Mouse (Mus musculus) CH12.LX (cell line): ENCODE results near the gene Dnajc4.

ENCODE experiments used
- CHD2 ChIP-seq: IDR thresholded peaks from 2 replicates; pipeline ENCODE4 v1.6.1; 2011; ENCODE audit warnings: low read length, improper control_type of control experiment
- CTCF ChIP-seq, 2 experiments: IDR thresholded peaks in 1 of 2; conservative IDR thresholded peaks in 1 of 2; 2 replicates each; pipeline ENCODE4 v1.5.1; 2011 to 2012; ENCODE audit warnings: low read depth in 2 of 2, low read length in 2 of 2, improper control_type of control experiment in 1 of 2, inconsistent platforms in 1 of 2, mild to moderate bottlenecking in 1 of 2, moderate library complexity in 1 of 2
- E2F4 ChIP-seq: IDR thresholded peaks from 2 replicates; pipeline ENCODE4 v1.6.1; 2011; ENCODE audit warnings: low read depth, low read length, improper control_type of control experiment; ENCODE audit not compliant: insufficient replicate concordance
- EP300 ChIP-seq: IDR thresholded peaks from 2 replicates; pipeline ENCODE4 v1.6.1; 2011; ENCODE audit warnings: low read length, improper control_type of control experiment
- MAFK ChIP-seq: IDR thresholded peaks from 2 replicates; pipeline ENCODE4 v1.6.1; 2011; ENCODE audit warnings: low read length, improper control_type of control experiment; ENCODE audit not compliant: insufficient replicate concordance
- MAX ChIP-seq: IDR thresholded peaks from 2 replicates; pipeline ENCODE4 v1.6.1; 2011; ENCODE audit warnings: low read length, improper control_type of control experiment
- MAZ ChIP-seq: IDR thresholded peaks from 2 replicates; pipeline ENCODE4 v1.6.1; 2012; ENCODE audit warnings: low read depth, mild to moderate bottlenecking, inconsistent platforms, low read length, improper control_type of control experiment, moderate library complexity
- POLR2A ChIP-seq: IDR thresholded peaks from 2 replicates; pipeline ENCODE4 v1.6.1; 2011; ENCODE audit warnings: low read depth, mild to moderate bottlenecking, improper control_type of control experiment, low read length
- RCOR1 ChIP-seq: conservative IDR thresholded peaks from 2 replicates; pipeline ENCODE4 v1.6.1; 2012; ENCODE audit warnings: low read depth, mild to moderate bottlenecking, inconsistent platforms, low read length, improper control_type of control experiment
- TBP ChIP-seq: conservative IDR thresholded peaks from 2 replicates; pipeline ENCODE4 v1.6.1; 2011; ENCODE audit warnings: low read depth, low read length, improper control_type of control experiment
- USF1 ChIP-seq: IDR thresholded peaks from 2 replicates; pipeline ENCODE4 v1.6.1; 2014; ENCODE audit warnings: low read depth, mild to moderate bottlenecking, inconsistent platforms, low read length, improper control_type of control experiment
- ZC3H11A ChIP-seq: IDR thresholded peaks from 2 replicates; pipeline ENCODE4 v1.6.1; 2012; ENCODE audit warnings: low read depth, mild to moderate bottlenecking, inconsistent platforms, low read length, improper control_type of control experiment
- ZNF384 ChIP-seq: IDR thresholded peaks from 2 replicates; pipeline ENCODE4 v1.6.1; 2012; ENCODE audit warnings: low read depth, low read length, improper control_type of control experiment, inconsistent platforms

GRCm38 (mm10) chr19:7019191-7019590, 26.8 kb upstream of the Dnajc4 start, which contains the start of gene Fermt3:
- no peak for TF ChIP-seq CTCF (conservative IDR thresholded peaks at IDR 0.05 in 1 of 2, IDR thresholded peaks at IDR 0.05 in 1 of 2; ENCODE audit: low read depth in 2 of 2, low read length in 2 of 2)
- TF ChIP-seq E2F4: no peak
- no peak for TF ChIP-seq MAZ
- TF ChIP-seq CHD2: no peak
- TF ChIP-seq POLR2A: peak; percentile 56
- no peak for TF ChIP-seq MAX
- TF ChIP-seq TBP: peak; percentile 52; the same call in 1 of the 2 replicates
- no peak for TF ChIP-seq USF1
- no peak for TF ChIP-seq MAFK
- TF ChIP-seq ZNF384: no peak
- TF ChIP-seq RCOR1: no peak
- no peak for TF ChIP-seq ZC3H11A
- TF ChIP-seq EP300: no peak
